Mouse (Mus musculus): Measurements from ENCODE around the gene Mecom.

DNA sequence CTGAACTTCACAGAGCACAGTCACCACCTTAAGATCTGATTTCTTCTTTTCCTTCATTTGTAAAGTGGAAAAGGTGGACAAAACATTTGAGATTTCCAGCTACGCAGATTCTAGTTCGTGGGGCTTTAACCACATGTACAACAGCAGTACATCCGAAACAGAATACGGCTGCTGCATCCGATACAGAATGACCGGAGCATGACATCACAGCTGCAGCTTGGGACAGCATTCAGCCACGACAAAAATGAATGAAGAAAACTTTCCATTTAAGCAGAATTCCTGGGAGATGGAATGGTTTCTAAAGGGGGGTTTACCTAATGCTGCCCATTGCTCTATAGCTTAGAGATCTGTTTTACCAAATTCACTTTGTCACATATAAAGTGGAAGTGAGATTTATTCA, 583.9 kb downstream of the Mecom start:
- TF ChIP-seq CTCF (IDR thresholded peaks at IDR 0.05; ENCODE audit: borderline replicate concordance, insufficient read depth, low read depth, low read length) (no peak), POLR2A (IDR thresholded peaks at IDR 0.05; ENCODE audit: borderline replicate concordance, insufficient read depth, low read length) (no peak)
